Comparison of ENCODE assay signal across 9 mouse cellular contexts in the genomic region with DNA sequence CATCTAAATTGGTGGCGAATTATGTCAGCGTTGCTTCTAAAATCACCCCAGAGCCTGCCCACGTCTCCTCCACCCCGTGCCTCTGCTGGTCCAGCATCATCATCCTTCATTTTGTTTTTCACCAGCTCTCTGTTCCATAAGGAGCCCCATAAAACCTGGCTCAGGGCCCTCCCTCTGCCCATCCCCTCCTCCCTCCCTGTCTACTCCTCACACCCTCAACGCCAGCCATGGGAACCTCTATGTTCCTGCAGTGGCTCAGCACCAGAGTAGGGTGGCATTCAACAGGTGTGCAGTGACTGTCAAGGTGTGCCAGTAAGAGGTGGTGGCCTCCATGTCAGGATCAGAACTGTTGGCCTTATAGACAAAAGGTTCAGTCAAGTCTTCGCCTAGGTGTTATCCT. TPM values are rescaled to one million over a fixed set of nuclear protein-coding genes. Genes with fewer than 3 reads are reported as not detected.
DNase-seq lines count a peak whose midpoint lies in the region; ATAC-seq and TF ChIP-seq lines count a peak whose summit lies in the region.
"Had no signal": no experiment of that assay in that cellular context is flagged by ENCODE, and none has a peak within 500 bp of the region (broad histone marks: within the 10 kb centered on the region; RNA-seq: fewer than 3 reads in every experiment).

No protein-coding gene starts in this region.

- no peak for TF ChIP-seq EP300 in liver, postnatal 0 days (IDR thresholded peaks at IDR 0.05; ENCODE audit: low read depth)

- TF ChIP-seq CTCF in liver, postnatal 0 days (IDR thresholded peaks at IDR 0.05; ENCODE audit: low read depth), result no peak

- no peak overlapping the region for H3K9ac ChIP-seq in forebrain, embryonic 13.5 days
- H3K9ac ChIP-seq in forebrain, embryonic 11.5 days (ENCODE audit: low read length), result no peak overlapping the region
- H3K9ac ChIP-seq in liver, postnatal 0 days (replicated peaks), result no peak overlapping the region; the same call in 1 of the 2 replicates

- H3K27ac ChIP-seq in forebrain, embryonic 13.5 days, result no peak overlapping the region; the same call in 1 of the 2 replicates
- no peak overlapping the region for H3K27ac ChIP-seq in forebrain, embryonic 11.5 days (ENCODE audit: low read depth, low read length)
- no peak overlapping the region for H3K27ac ChIP-seq in liver, postnatal 0 days (ENCODE audit: low read depth)

- WGBS in forebrain, embryonic 13.5 days, result 96% methylated on average over 6 of the region's 6 CpGs
- WGBS in forebrain, embryonic 11.5 days, result 91% methylated on average over 6 of the region's 6 CpGs
- WGBS in liver, postnatal 0 days (ENCODE audit: insufficient replicate concordance), result 83% methylated on average over 6 of the region's 6 CpGs

- H3K4me2 ChIP-seq in forebrain, embryonic 13.5 days, result peak overlapping the region; percentile 92; the same call in 1 of the 2 replicates
- no peak overlapping the region for H3K4me2 ChIP-seq in forebrain, embryonic 11.5 days (ENCODE audit: low read depth, low read length, severe bottlenecking)
- peak overlapping the region; percentile 96 for H3K4me2 ChIP-seq in liver, postnatal 0 days (ENCODE audit: low read depth, low read length)

- peaks cover 42% of the 10 kb centered on the region for H3K4me1 ChIP-seq in forebrain, embryonic 13.5 days
- H3K4me1 ChIP-seq in forebrain, embryonic 11.5 days (replicated peaks; ENCODE audit: control insufficient read depth, insufficient read depth, low read length), result peaks cover 20% of the 10 kb centered on the region; the same call in 1 of the 2 replicates
- H3K4me1 ChIP-seq in liver, postnatal 0 days (ENCODE audit: insufficient read depth), result peaks cover 77% of the 10 kb centered on the region

- DNase-seq in forebrain, embryonic 11.5 days (ENCODE audit: low spot score), result no peak
- DNase-seq in left cerebral cortex, adult 18-20 months (ENCODE audit: low spot score in 2 of 2), result peak; percentile 58 to 69
- no peak for DNase-seq in left cerebral cortex, adult 9 months (ENCODE audit: low spot score in 2 of 2)
- peak; percentile 77 for DNase-seq in cerebellum, adult 9-11 months
- DNase-seq in liver, postnatal 0 days, result no peak
- no peak for DNase-seq in layer of hippocampus, adult 8-10 months (ENCODE audit: low spot score in 2 of 2)
- DNase-seq: thymus, adult 2 months had no signal

- H3K27me3 ChIP-seq in forebrain, embryonic 13.5 days, result peaks cover 13% of the 10 kb centered on the region
- H3K27me3 ChIP-seq in forebrain, embryonic 11.5 days (ENCODE audit: control insufficient read depth, insufficient read depth, low read length), result peaks cover 13% of the 10 kb centered on the region
- no peaks in the 10 kb centered on the region for H3K27me3 ChIP-seq in liver, postnatal 0 days (ENCODE audit: insufficient read depth, low read length)

- no peak overlapping the region for H3K4me3 ChIP-seq in forebrain, embryonic 13.5 days
- no peak overlapping the region for H3K4me3 ChIP-seq in forebrain, embryonic 11.5 days (ENCODE audit: low read depth, low read length)
- H3K4me3 ChIP-seq in liver, postnatal 0 days (ENCODE audit: low read depth, low read length), result no peak overlapping the region

- no peaks in the 10 kb centered on the region for H3K9me3 ChIP-seq in forebrain, embryonic 13.5 days (replicated peaks)
- H3K9me3 ChIP-seq in forebrain, embryonic 11.5 days (ENCODE audit: control insufficient read depth, low read length), result no peaks in the 10 kb centered on the region
- no peaks in the 10 kb centered on the region for H3K9me3 ChIP-seq in liver, postnatal 0 days (ENCODE audit: low read length)

- H3K36me3 ChIP-seq in forebrain, embryonic 13.5 days (ENCODE audit: poor library complexity, severe bottlenecking), result peaks cover 14% of the 10 kb centered on the region
- no peaks in the 10 kb centered on the region for H3K36me3 ChIP-seq in forebrain, embryonic 11.5 days (ENCODE audit: control insufficient read depth, insufficient read depth, low read length)
- no peaks in the 10 kb centered on the region; the same call in 1 of the 2 replicates for H3K36me3 ChIP-seq in liver, postnatal 0 days (replicated peaks; ENCODE audit: insufficient read depth, low read length)

- ATAC-seq in forebrain, embryonic 13.5 days, result no peak
- no peak for ATAC-seq in forebrain, embryonic 11.5 days (replicated peaks; ENCODE audit: low FRiP score)
- ATAC-seq in liver, postnatal 0 days, result no peak
- ATAC-seq in megakaryocyte-erythroid progenitor cell, adult 5-6 weeks (replicated peaks; ENCODE audit: low FRiP score, low TSS enrichment, poor library complexity, severe bottlenecking), result no peak

RNA-seq across cellular contexts. Expression of gene Pip5k1c, which starts 2.4 kb away (rescaled TPM):
- 73.1 and 87.2 TPM in 2 replicates for polyA plus RNA-seq in forebrain, embryonic 13.5 days (2015; fragmentation: Nextera tagmentation; extraction: Ambion mirVana)
- 74.1 and 74.9 TPM in 2 replicates for polyA plus RNA-seq in forebrain, embryonic 11.5 days (2014; fragmentation: Nextera tagmentation; extraction: Ambion mirVana)
- total RNA-seq in left cerebral cortex, adult 18-20 months (2021), result 100 to 1,000 TPM; 415 to 417 TPM
- 8.8 and 9.7 TPM in 2 replicates for polyA plus RNA-seq in liver, postnatal 0 days (2015; fragmentation: Nextera tagmentation; extraction: Ambion mirVana)
- total RNA-seq in megakaryocyte-erythroid progenitor cell, adult 5-6 weeks (2014; fragmentation: Nextera tagmentation), result 40.4 and 51.0 TPM in 2 replicates
- total RNA-seq in megakaryocyte-erythroid progenitor cell, adult 5-6 weeks (2017), result 17.3 and 26.2 TPM in 2 replicates
- total RNA-seq in layer of hippocampus, adult 8-10 months (2022), result 100 to 1,000 TPM; 267 to 303 (median 296) TPM

RNA-seq across cellular contexts. Expression of gene Tjp3, which starts 3.8 kb away (rescaled TPM):
- polyA plus RNA-seq in forebrain, embryonic 13.5 days (2015; fragmentation: Nextera tagmentation; extraction: Ambion mirVana), result 6.2 and 7.1 TPM in 2 replicates
- polyA plus RNA-seq in forebrain, embryonic 11.5 days (2014; fragmentation: Nextera tagmentation; extraction: Ambion mirVana), result 10.1 and 11.9 TPM in 2 replicates
- total RNA-seq in left cerebral cortex, adult 18-20 months (2021), result under 1 TPM; 0.16 to 0.23 TPM
- 1.7 and 1.8 TPM in 2 replicates for polyA plus RNA-seq in liver, postnatal 0 days (2015; fragmentation: Nextera tagmentation; extraction: Ambion mirVana)
- total RNA-seq in megakaryocyte-erythroid progenitor cell, adult 5-6 weeks (2014; fragmentation: Nextera tagmentation), result 0.81 and 7.3 TPM in 2 replicates
- total RNA-seq in megakaryocyte-erythroid progenitor cell, adult 5-6 weeks (2017), result 1.3 and 2.5 TPM in 2 replicates
- total RNA-seq in layer of hippocampus, adult 8-10 months (2022), result 1 to 10 TPM in 2 of 4 experiments, under 1 TPM in 2; 0.73 to 1.2 (median 0.90) TPM

RNA-seq across cellular contexts. Expression of gene Cactin, which starts 25.7 kb away (rescaled TPM):
- polyA plus RNA-seq in forebrain, embryonic 13.5 days (2015; fragmentation: Nextera tagmentation; extraction: Ambion mirVana), result 39.9 and 42.0 TPM in 2 replicates
- polyA plus RNA-seq in forebrain, embryonic 11.5 days (2014; fragmentation: Nextera tagmentation; extraction: Ambion mirVana), result 51.2 and 53.2 TPM in 2 replicates
- 10 to 100 TPM; 30.5 to 34.6 TPM for total RNA-seq in left cerebral cortex, adult 18-20 months (2021)
- polyA plus RNA-seq in liver, postnatal 0 days (2015; fragmentation: Nextera tagmentation; extraction: Ambion mirVana), result 12.4 and 12.9 TPM in 2 replicates
- 26.4 and 46.2 TPM in 2 replicates for total RNA-seq in megakaryocyte-erythroid progenitor cell, adult 5-6 weeks (2014; fragmentation: Nextera tagmentation)
- total RNA-seq in megakaryocyte-erythroid progenitor cell, adult 5-6 weeks (2017), result 30.4 and 33.4 TPM in 2 replicates
- 10 to 100 TPM; 28.2 to 31.3 (median 30.2) TPM for total RNA-seq in layer of hippocampus, adult 8-10 months (2022)

RNA-seq across cellular contexts. Expression of gene Apba3, which starts 28.4 kb away (rescaled TPM):
- polyA plus RNA-seq in forebrain, embryonic 13.5 days (2015; fragmentation: Nextera tagmentation; extraction: Ambion mirVana), result 28.6 and 32.3 TPM in 2 replicates
- 36.2 and 42.0 TPM in 2 replicates for polyA plus RNA-seq in forebrain, embryonic 11.5 days (2014; fragmentation: Nextera tagmentation; extraction: Ambion mirVana)
- total RNA-seq in left cerebral cortex, adult 18-20 months (2021), result 10 to 100 TPM; 36.7 to 42.7 TPM
- 21.1 and 23.2 TPM in 2 replicates for polyA plus RNA-seq in liver, postnatal 0 days (2015; fragmentation: Nextera tagmentation; extraction: Ambion mirVana)
- 28.9 and 32.6 TPM in 2 replicates for total RNA-seq in megakaryocyte-erythroid progenitor cell, adult 5-6 weeks (2014; fragmentation: Nextera tagmentation)
- total RNA-seq in megakaryocyte-erythroid progenitor cell, adult 5-6 weeks (2017), result 2.6 and 16.7 TPM in 2 replicates
- total RNA-seq in layer of hippocampus, adult 8-10 months (2022), result 10 to 100 TPM; 32.0 to 45.0 (median 39.1) TPM

RNA-seq across cellular contexts. Expression of gene Mrpl54, which starts 28.5 kb away (rescaled TPM):
- polyA plus RNA-seq in forebrain, embryonic 13.5 days (2015; fragmentation: Nextera tagmentation; extraction: Ambion mirVana), result 134 and 135 TPM in 2 replicates
- polyA plus RNA-seq in forebrain, embryonic 11.5 days (2014; fragmentation: Nextera tagmentation; extraction: Ambion mirVana), result 147 and 154 TPM in 2 replicates
- 10 to 100 TPM; 38.8 to 43.5 TPM for total RNA-seq in left cerebral cortex, adult 18-20 months (2021)
- polyA plus RNA-seq in liver, postnatal 0 days (2015; fragmentation: Nextera tagmentation; extraction: Ambion mirVana), result 110 and 112 TPM in 2 replicates
- 130 and 158 TPM in 2 replicates for total RNA-seq in megakaryocyte-erythroid progenitor cell, adult 5-6 weeks (2014; fragmentation: Nextera tagmentation)
- 157 and 212 TPM in 2 replicates for total RNA-seq in megakaryocyte-erythroid progenitor cell, adult 5-6 weeks (2017)
- total RNA-seq in layer of hippocampus, adult 8-10 months (2022), result 10 to 100 TPM; 32.5 to 49.5 (median 40.8) TPM

Comparison
In these comparisons a context has a peak if more than half of its experiments do, and no peak if none do; other contexts are left out.
1. DNase-seq: peak in left cerebral cortex, adult 18-20 months (2 of 2) and cerebellum, adult 9-11 months (single experiment); none in forebrain, embryonic 11.5 days (single experiment), left cerebral cortex, adult 9 months (0 of 2), liver, postnatal 0 days (single experiment) and layer of hippocampus, adult 8-10 months (0 of 2).
2. RNA of gene Pip5k1c, which starts 2.4 kb away (total RNA-seq): 415 to 417 TPM in left cerebral cortex, adult 18-20 months and 267 to 303 TPM in layer of hippocampus, adult 8-10 months; 17.3 to 51.0 TPM in megakaryocyte-erythroid progenitor cell, adult 5-6 weeks; every median in the first group is over 4 times any median in the second.